Mouse (Mus musculus) thymus, postnatal 25 days (tissue): ENCODE results near the gene Meox1.

Source experiments
- DNase-seq: peaks from one replicate; pipeline ENCODE4 v3.0.0; 2022

The Meox1 gene

DNA sequence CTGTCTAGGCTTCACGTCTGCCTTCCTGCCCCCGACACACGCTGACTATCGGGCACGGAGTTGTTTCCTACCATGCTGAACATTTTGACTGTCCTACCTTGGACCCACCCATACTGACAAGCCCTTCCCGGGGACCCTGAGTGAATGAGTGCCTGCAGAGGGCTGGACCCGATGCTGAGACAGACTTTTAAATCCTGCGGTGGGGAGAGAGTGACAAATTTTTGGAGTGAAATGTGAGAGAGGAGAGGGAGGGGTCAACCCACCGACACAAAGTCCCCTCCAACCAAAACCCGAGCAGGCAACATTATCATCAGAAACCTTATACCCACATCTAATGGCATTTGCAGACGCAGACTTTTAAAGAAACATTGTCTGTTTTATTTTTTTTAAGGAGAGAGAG lies at the start of gene Meox1:
Gene Meox1, minus strand, starts transcription at position 171 of the 400 bp plus-strand sequence.
- no peak for DNase-seq

DNA sequence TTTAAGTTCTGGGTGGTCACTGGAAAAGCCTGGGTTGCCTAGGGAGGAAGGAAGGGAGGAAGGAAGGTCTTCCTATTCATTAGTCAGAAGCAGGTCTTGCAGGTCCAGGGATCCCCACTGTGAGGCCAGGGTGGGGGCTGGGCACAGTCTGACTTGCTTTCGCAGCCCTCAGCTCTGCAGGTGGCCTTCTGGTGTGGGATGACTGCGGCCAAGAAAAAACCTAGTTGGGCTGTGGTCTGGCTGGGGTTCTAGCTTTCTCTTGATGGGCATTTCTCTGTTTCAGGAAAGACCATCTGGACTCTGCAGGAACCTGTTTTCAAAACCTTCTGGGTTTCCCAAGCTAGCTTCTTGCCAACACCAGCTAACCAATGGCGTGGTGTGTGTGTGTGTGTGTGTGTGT lies 48.9 kb upstream of the Meox1 start:
- no peak for DNase-seq

DNA sequence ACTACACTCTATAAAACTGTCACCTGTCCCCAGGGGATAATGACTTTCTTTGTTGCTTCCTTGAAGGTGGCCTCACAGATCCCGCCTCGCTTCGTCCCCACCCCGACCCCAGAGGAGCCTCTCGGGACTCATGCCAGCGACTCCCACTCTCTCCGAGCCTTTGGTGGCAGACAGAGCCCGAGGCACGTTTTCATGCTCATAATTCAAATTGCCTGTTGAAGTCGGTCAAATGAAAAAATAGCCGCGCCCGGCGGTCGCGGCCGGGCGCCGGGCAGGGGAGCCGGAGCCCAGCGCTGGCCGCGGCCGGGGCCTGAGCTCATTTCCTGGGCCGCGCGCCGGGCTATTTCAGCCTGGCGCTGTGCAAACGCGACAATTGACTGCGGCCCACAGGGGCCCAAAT lies 42.9 kb upstream of the Meox1 start:
- no peak for DNase-seq

GRCm38 (mm10) chr11:101936421-101936820 lies 42.2 kb upstream of the Meox1 start:
- DNase-seq: no peak

DNA sequence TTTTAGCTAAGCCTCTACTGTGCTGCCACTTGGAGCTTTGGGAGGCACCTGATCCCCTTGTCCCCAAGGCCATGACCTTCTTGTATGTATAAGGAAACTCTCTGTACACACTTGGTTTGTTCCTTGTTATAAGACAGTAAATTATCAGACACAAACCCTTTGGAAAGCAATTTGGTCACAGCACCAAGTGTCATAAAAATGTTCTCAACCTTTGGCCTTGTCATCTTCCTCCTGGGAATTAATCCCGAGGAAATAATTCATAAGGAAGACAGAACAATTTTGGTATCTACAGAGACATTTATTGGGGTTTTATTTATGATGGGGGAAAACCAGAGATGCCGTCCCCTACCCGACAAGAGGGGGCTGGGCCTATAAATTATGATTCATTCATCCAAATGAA lies 41.6 kb upstream of the Meox1 start:
- DNase-seq: no peak

GRCm38 (mm10) chr11:101931978-101932377 lies 37.8 kb upstream of the Meox1 start:
- no peak for DNase-seq

GRCm38 (mm10) chr11:101928030-101928762 lies 34.0 kb upstream of the Meox1 start:
- peak; percentile 23 for DNase-seq

- DNase-seq: no peak
Observed at GRCm38 (mm10) chr11:101926951-101927589, 32.9 kb upstream of the Meox1 start.

- no peak for DNase-seq
Observed at GRCm38 (mm10) chr11:101925636-101926035, 31.5 kb upstream of the Meox1 start.

DNA sequence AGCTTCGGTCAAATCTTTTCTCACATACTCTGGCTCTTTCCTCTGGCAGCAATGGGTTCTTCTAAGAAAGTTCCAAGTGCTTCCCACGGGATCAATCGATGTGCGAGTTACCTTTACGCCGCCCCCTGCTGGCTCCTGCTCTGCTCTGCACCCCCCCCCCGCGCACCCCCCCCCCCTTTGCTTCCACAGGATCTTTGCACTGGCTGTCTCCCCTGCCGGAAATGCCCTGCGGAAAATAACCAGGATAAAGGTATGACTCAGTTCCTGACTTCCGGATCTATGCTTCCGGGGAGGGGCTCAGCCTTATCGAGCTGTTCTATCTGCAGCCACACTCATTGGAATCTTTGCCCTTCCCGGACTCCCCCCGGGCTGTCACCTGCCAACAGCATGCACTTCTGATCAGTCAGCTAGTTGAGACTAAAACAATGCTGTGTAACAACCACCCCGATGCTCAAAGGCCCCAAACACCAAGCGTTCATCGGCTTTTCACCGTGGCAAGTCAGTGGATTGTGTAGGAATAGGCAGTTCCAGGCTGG lies 30.3 kb upstream of the Meox1 start:
- no peak for DNase-seq

DNA sequence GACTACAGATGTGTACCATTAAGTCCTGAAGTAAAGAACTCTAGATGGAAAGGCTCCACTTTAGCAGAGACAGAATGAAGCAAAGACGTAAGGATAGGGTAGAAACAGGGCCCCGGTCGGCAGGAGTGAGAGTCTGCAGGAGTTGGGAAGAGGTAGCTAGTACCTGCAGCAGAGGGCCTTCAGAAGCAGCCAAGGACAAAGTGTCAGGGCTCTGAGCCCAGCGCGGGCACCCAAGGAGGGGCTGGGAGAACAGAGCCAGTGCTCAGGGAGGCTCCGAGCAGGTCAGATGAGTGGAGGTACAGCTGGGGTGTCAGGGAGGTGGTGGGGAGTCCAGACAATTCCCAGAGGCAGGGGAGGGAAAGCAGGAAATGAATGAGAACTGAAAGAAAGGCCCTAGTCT lies 29.8 kb upstream of the Meox1 start:
- DNase-seq: no peak

GRCm38 (mm10) chr11:101921361-101921952 lies 27.3 kb upstream of the Meox1 start:
- no peak for DNase-seq

- DNase-seq: peak; percentile 59
Observed at GRCm38 (mm10) chr11:101919660-101920059, 25.5 kb upstream of the Meox1 start.

DNA sequence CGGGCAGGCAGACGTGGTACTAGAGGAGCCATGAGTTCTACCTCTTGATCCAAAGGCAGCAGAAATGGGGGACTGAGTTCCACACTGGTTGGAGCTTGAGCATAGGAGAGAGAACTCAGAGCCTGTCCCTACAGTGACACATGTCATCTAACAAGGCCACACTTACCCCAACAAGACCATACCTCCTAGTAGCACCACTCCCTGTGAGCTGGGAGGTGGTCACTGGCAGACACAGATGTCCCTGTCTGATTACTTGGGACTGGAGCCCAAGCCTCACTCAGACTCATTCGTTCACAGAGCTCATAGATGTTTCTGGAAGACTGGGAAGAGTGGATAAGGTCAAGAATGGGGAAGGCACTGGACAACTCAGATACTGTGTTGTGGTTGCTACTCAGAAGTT lies 24.4 kb upstream of the Meox1 start:
- DNase-seq: no peak

- DNase-seq: no peak
Observed at GRCm38 (mm10) chr11:101916772-101917171, 22.6 kb upstream of the Meox1 start.

DNA sequence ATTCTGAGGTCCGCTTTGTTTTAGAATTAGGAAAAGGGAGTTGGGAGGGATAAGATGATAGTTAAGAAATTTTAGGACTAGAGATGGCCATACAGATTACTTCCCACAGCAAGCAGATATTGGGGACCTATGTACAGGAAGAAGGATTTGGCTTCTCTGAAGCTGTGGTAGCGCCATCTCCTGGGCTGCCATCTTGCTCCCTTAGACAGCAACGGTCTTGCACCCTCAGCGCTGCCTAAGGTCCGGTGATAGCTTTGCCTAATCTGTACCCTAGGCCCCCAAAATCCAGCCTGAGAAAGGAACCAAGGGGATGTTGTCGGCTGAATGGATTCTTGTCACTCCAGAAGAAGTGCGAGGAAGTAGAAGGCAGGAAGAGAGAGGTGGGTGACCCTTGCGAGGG lies 19.4 kb upstream of the Meox1 start:
- no peak for DNase-seq

DNA sequence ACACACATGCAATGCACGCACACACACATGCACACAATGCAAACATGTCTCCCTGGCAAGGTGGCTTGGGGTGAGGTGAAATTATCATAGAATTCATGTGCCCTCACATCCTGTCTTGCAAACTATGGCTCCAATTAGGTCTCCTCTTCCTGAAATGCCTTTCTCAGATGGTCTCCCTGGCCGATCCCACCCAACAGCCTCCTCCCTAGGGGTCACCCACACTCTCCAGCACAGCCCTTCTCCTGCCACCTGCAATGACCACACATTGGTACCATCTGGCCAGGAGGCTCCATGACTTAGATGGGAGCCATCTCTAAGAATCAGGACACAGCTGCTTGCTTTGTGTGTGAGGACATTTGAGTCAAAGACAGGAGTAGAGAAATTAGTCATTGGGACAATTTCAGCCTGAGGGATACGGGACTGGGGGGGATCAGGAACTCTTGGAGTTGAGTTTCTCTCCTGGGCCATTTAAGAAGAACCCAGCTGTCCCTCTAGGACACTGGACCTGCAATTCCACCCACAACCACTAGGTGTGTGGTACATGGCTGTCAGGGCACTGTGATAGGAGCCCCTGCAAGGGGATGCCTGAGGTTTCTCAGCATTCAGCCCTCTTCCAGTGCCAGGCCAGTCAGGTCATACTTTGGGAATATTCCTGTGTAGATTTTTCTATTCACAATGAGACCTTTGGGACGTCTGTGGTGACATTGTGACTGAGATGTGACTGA lies 17.8 kb upstream of the Meox1 start:
- DNase-seq: peak; percentile 41

DNA sequence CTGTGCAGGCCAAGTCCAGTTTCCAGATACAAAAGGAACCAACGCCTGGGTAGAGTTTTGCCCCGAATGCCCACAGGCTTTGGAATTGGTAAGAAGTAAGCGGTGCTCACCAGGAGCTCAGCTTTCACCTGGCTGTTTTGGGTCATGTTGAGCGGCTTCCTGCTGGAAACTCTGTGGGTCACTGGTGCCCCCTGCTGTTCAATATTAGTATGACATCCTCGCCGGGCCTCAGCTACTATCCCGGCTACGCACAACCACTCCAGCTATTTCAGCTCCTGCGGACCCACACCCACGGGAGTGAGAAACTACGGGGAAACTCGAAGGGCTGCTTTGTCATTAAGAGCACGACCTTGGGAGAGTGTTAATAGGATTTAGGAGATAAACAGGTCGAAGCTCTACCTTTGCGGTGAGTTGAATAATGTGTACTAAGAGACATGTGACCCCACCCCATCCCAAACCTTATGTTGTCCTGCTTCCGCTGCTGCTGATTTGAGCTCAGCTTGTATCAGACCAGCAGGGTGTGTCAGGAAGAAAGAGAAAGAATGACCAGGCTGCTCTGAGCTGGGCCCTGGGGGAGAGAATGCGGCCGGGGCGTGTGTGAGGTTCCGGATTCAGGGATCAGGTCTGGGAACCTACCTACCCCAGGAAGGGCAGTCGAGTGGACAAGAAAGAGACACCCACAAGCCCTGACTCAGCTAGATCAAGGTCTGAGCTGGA lies 16.2 kb upstream of the Meox1 start:
- DNase-seq: peak; percentile 71

- no peak for DNase-seq
Observed at GRCm38 (mm10) chr11:101908777-101909176, 14.6 kb upstream of the Meox1 start.

DNA sequence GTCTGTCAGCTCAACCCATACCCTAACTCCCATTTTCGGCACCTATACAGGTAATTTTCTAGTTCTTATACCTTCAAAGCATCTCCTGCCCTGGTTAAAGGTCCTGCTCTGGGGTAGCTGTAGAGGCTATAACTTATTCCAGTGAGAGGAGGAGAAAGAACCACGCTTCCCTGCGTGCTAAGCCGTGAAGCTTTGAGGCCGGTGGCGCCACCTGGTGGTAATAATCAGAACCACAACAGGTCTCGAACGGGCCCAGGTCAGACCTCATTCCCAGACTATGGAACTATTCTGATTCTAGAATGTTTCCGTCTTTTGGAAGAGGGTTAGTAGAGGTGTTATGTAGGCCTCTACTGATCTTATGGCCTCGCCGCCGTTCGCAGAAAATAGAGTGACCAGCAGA lies 10.9 kb upstream of the Meox1 start:
- peak; percentile 33 for DNase-seq

- DNase-seq: no peak
Observed at GRCm38 (mm10) chr11:101901309-101901708, 7.1 kb upstream of the Meox1 start.

- no peak for DNase-seq
Observed at GRCm38 (mm10) chr11:101898328-101898727, 4.2 kb upstream of the Meox1 start.
